Mouse (Mus musculus) lung, embryonic 14.5 days (tissue): ENCODE measurements at regions not wholly inside any gene's neighbourhood (a gene's known extent, or its start where the extent isn't known, plus 50 kb on each side); places are given as distances from the start of the nearest gene placed in this dataset.

ENCODE experiments used
- ATAC-seq: fragments of 200-750 bp; cut with Nextera tagmentation; 2 replicates; pipeline ENCODE4 v1.8.0; 2017; ENCODE audit warnings: mild to moderate bottlenecking, moderate TSS enrichment, moderate library complexity; ENCODE audit not compliant: insufficient read depth
- DNase-seq: peaks from one replicate; pipeline ENCODE4 v3.0.0-alpha.2; 2015
- H3K27ac ChIP-seq: fragments of 300-500 bp; sonication (generic); 2 replicates; pipeline ENCODE4 v1.5.1; 2014; ENCODE audit warnings: low read depth, mild to moderate bottlenecking, moderate library complexity
- H3K27me3 ChIP-seq: fragments of 300-500 bp; sonication (generic); 2 replicates; pipeline ENCODE4 v1.6.1; 2014; ENCODE audit warnings: low read length, control low read depth; ENCODE audit not compliant: insufficient read depth
- H3K36me3 ChIP-seq: fragments of 300-500 bp; sonication (generic); 2 replicates; pipeline ENCODE4 v1.6.1; 2014; ENCODE audit warnings: control low read depth; ENCODE audit not compliant: insufficient read depth
- H3K4me1 ChIP-seq: fragments of 300-500 bp; sonication (generic); 2 replicates; pipeline ENCODE4 v1.6.1; 2014; ENCODE audit warnings: antibody characterized with exemption, control low read depth; ENCODE audit not compliant: insufficient read depth
- H3K4me2 ChIP-seq: fragments of 300-500 bp; sonication (generic); 2 replicates; pipeline ENCODE4 v1.6.1; 2014; ENCODE audit warnings: mild to moderate bottlenecking
- H3K4me3 ChIP-seq: fragments of 300-500 bp; sonication (generic); 2 replicates; pipeline ENCODE4 v1.5.1; 2014; ENCODE audit warnings: low read depth, low read length
- H3K9ac ChIP-seq: fragments of 300-500 bp; sonication (generic); 2 replicates; pipeline ENCODE4 v1.6.1; 2014
- H3K9me3 ChIP-seq: fragments of 300-500 bp; sonication (generic); 2 replicates; pipeline ENCODE4 v1.6.1; 2016; ENCODE audit warnings: low read depth, low read length, control low read depth
- CTCF ChIP-seq: IDR thresholded peaks from 2 replicates; pipeline ENCODE4 v1.5.1; 2016; ENCODE audit warnings: antibody characterized with exemption, low read depth
- WGBS: fragments of 180-500 bp; shearing (Covaris S2); extraction: QIAGEN DNeasy Blood & Tissue Kit; methylation state at CpG from one replicate; pipeline ENCODE4 v1.1.7; 2014; 5-methylcytosine and 5-hydroxymethylcytosine counted together

DNA sequence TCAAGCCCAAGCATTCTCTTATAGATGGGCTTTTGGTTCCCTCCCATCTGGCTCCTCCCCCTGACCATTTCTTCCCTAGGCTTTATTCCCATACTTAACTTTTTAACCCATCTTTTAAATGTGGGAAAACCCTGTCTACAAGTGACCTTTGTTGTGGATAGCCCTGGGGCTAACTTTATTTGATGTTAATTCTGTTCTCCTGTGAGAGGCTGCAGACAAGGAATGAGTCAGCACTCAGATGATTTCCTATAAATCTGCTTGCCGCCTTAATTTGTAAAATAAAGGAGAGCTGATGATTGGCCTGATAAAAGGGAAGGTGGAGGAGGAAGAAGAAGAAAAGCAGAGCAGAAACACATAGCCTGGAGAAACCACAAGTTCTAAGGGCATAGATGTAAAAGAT, 623.3 kb downstream of the Hs3st4 start:
- 72% methylated on average over 1 of the region's 1 CpGs for WGBS
- H3K36me3 ChIP-seq: no peaks in the 10 kb centered on the region
- DNase-seq (no peak), ATAC-seq (no peak)
- no peak for TF ChIP-seq CTCF
- H3K4me3 ChIP-seq: no peak overlapping the region
- H3K4me2 ChIP-seq: no peak overlapping the region
- H3K9me3 ChIP-seq: no peaks in the 10 kb centered on the region
- no peaks in the 10 kb centered on the region for H3K27me3 ChIP-seq
- no peak overlapping the region for H3K9ac ChIP-seq
- no peaks in the 10 kb centered on the region for H3K4me1 ChIP-seq
- H3K27ac ChIP-seq: no peak overlapping the region

DNA sequence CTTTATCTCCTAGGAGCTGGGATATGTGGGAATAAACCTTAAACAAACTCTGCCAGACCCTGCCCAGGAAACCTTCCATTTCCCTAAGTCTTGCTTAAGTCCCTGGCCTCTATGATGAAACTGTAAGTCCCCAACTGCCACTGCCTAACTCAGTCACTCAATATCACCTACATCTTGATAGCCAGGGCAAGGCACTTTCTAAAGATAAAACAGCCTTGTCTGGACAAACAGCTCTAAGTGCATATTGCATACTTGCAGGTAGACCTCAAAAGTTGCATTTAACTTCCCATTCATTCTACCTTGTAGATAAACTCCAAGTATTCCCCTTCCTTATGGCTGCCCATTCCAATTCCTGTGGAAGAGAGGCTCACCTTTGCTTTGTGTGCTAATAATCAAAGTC, 624.4 kb downstream of the Hs3st4 start:
- ATAC-seq: no peak
- Histone ChIP-seq H3K4me3 (no peak overlapping the region), H3K4me2 (no peak overlapping the region)

DNA sequence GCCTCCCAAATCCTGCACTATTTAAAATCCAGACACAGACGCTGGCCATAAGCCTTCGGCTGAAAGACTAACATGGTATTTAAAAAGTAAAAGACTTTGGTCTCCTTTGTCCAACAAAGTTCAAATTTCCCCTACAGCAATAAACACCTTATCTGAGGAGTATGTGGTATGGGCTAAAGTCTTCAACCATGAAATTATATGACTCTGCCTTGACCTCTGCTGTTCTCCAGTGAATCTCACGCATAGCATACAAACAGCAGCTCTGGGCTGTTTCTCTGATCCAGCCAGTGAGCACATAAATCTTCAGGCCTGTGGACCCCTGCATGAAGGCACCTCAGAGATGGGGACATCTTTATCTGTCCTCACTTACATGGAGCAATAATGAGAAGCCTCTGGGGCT, 627.8 kb downstream of the Hs3st4 start:
- no peaks in the 10 kb centered on the region for H3K9me3 ChIP-seq
- H3K27ac ChIP-seq: no peak overlapping the region
- ATAC-seq (no peak), DNase-seq (no peak)
- 71% methylated on average over 3 of the region's 3 CpGs for WGBS
- no peak overlapping the region for H3K9ac ChIP-seq
- no peaks in the 10 kb centered on the region for H3K27me3 ChIP-seq
- TF ChIP-seq CTCF: no peak
- no peak overlapping the region for H3K4me2 ChIP-seq
- no peak overlapping the region for H3K4me3 ChIP-seq
- no peaks in the 10 kb centered on the region for H3K36me3 ChIP-seq
- no peaks in the 10 kb centered on the region for H3K4me1 ChIP-seq

More for the DNA sequence above, 624.4 kb downstream of the Hs3st4 start:
- DNase-seq: no peak
- no peak for TF ChIP-seq CTCF
- Histone ChIP-seq H3K36me3 (no peaks in the 10 kb centered on the region), H3K4me1 (no peaks in the 10 kb centered on the region), H3K27ac (no peak overlapping the region), H3K9me3 (no peaks in the 10 kb centered on the region), H3K27me3 (no peaks in the 10 kb centered on the region), H3K9ac (no peak overlapping the region)

DNA sequence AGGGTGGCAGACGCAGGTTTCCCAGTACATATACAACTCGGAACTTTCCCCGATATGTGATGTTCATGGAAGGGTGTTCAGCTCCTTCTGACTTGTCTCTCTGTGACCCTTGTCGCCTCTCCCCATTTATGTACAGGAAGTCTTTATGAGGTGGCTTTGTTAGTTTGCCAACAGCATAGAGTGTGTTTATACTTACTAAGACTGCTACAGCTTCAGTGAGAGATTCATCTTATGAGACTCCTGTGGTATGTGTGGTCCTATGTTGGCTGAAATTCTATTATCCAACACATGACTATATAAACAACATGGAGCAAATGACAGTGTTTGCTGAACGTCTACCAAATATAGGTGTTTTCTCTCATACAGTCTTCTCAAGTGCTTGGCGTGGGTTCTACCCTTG, 664.5 kb downstream of the Hs3st4 start:
- H3K9me3 ChIP-seq: no peaks in the 10 kb centered on the region
- no peak overlapping the region for H3K9ac ChIP-seq
- H3K27me3 ChIP-seq: no peaks in the 10 kb centered on the region
- TF ChIP-seq CTCF: no peak
- peaks cover 10% of the 10 kb centered on the region; the same call in 1 of the 2 replicates for H3K4me1 ChIP-seq
- 41% methylated on average over 6 of the region's 6 CpGs for WGBS
- DNase-seq (peak; percentile 80), ATAC-seq (peak; percentile 91)
- H3K27ac ChIP-seq: 0 out of 2 replicates have a peak overlapping the region, but pooled peaks have one; percentile 18
- 0 out of 2 replicates have a peak overlapping the region, but pooled peaks have one; percentile 3 for H3K4me2 ChIP-seq
- no peaks in the 10 kb centered on the region for H3K36me3 ChIP-seq
- H3K4me3 ChIP-seq: no peak overlapping the region

DNA sequence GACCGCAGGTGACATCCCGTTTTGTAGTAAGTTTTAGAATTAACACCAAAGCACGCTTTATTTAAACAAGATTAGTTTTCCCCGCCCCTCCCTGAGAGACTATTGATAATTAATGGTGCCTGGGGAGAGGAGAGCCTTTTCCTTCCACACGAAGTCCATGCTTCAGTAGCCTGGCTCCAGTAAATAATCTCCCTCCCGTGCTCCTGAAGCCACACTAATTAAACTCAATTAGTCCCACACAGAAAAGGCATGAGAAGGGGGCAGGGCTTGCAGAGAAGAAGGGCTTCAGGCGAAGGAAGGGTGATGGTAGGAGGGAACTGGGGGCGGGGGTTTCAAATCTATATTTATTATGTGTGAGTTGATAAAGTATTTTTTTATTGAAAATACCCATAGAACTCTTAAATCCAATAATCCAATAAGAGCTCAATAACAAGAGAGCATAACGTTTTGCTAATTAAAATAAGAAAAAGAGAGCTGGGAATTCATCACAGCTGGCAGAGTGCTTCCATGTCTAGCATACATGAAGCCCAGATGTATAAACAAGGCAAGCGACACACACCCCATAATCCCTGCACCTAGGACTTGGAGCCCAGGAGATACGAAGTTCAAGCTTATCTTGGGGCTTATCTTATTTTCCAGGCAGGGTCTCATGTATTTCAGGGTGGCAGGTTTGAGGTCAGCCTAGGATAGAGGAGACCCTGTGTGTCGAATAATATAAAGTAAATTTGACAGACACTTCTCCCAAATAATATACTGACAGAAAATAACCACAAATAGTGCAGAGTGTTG, 684.7 kb downstream of the Hs3st4 start:
- WGBS: 31% methylated on average over 12 of the region's 12 CpGs
- H3K36me3 ChIP-seq: no peaks in the 10 kb centered on the region
- H3K27ac ChIP-seq: no peak overlapping the region
- no peak overlapping the region for H3K4me2 ChIP-seq
- no peaks in the 10 kb centered on the region for H3K4me1 ChIP-seq
- H3K9ac ChIP-seq: no peak overlapping the region
- no peaks in the 10 kb centered on the region for H3K9me3 ChIP-seq
- H3K27me3 ChIP-seq: no peaks in the 10 kb centered on the region
- no peak for TF ChIP-seq CTCF
- no peak overlapping the region for H3K4me3 ChIP-seq
- DNase-seq (no peak), ATAC-seq (no peak)

DNA sequence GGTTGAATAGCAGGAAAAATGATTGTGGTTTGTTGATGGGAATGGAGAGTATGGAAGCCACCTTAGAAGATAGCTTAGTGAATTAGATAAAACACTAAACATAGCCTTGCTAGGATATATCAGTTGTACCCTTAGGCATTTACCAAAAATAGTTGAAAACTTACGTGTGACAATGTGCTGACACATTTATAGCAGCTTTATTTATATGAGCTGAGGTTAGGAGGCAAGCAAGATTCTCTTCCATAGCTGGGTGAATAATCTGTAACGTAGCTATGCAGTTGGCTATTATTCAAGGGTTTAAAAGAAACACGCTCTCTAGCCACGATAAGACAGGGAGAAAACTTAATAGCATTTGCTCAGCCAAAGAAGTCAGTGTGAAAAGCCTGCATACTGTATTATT, 685.4 kb downstream of the Hs3st4 start:
- DNase-seq (peak; percentile 69), ATAC-seq (peak; percentile 44; the same call in 1 of the 2 replicates)
- Histone ChIP-seq H3K4me3 (no peak overlapping the region), H3K27ac (no peak overlapping the region), H3K9me3 (no peaks in the 10 kb centered on the region), H3K4me2 (no peak overlapping the region), H3K36me3 (no peaks in the 10 kb centered on the region), H3K9ac (no peak overlapping the region), H3K27me3 (no peaks in the 10 kb centered on the region), H3K4me1 (no peaks in the 10 kb centered on the region)
- TF ChIP-seq CTCF: no peak
- WGBS: 46% methylated on average over 4 of the region's 4 CpGs

DNA sequence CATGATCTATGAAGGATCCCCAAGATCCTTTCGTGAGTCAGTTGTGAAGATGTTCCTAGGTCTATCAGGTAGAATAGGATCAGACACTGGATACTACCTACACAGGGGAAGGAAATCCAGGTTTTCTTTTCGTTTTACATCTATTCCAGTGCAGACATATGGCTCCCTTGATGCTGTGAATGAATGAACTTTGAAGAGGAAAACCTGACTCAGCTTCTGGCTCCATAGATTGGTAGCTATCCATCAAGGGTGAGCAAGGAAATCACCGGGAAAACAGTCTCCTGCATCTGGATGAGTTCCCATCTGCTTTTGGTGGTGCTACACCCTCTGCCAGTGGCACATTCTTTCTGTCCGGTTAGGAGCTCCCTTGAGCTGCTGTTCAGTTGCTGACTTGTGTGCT, 687.8 kb downstream of the Hs3st4 start:
- no peaks in the 10 kb centered on the region for H3K27me3 ChIP-seq
- no peaks in the 10 kb centered on the region for H3K36me3 ChIP-seq
- WGBS: 58% methylated on average over 4 of the region's 4 CpGs
- no peak overlapping the region for H3K27ac ChIP-seq
- no peak for ATAC-seq
- no peak for DNase-seq
- H3K4me3 ChIP-seq: no peak overlapping the region
- TF ChIP-seq CTCF: no peak
- H3K4me1 ChIP-seq: no peaks in the 10 kb centered on the region
- no peak overlapping the region for H3K9ac ChIP-seq
- no peaks in the 10 kb centered on the region for H3K9me3 ChIP-seq
- no peak overlapping the region for H3K4me2 ChIP-seq
